Mouse (Mus musculus): Measurements from ENCODE around the gene Gpr146.

Gpr146 gene

GRCm38 (mm10) chr5:139403692-139404260 lies 26.3 kb downstream of the Gpr146 start:
- no peak for DNase-seq

- peak in 1 of 2 experiments; percentile 43 for DNase-seq
Observed at GRCm38 (mm10) chr5:139404801-139405401, 27.4 kb downstream of the Gpr146 start, which contains the start of gene C130050O18Rik. Gene C130050O18Rik (plus strand): TSS chr5:139405280.

GRCm38 (mm10) chr5:139405478-139405877 lies 28.0 kb downstream of the Gpr146 start:
- no peak for DNase-seq

GRCm38 (mm10) chr5:139405953-139406352 lies 28.5 kb downstream of the Gpr146 start:
- DNase-seq: peak in 1 of 2 experiments; percentile 41

- DNase-seq: no peak
Observed at GRCm38 (mm10) chr5:139407121-139407885, 29.8 kb downstream of the Gpr146 start.

GRCm38 (mm10) chr5:139408511-139408910 lies 31.0 kb downstream of the Gpr146 start:
- peak; percentile 47 to 51 for DNase-seq

- DNase-seq: peak; percentile 77 to 79
Observed at GRCm38 (mm10) chr5:139409412-139409811, 31.9 kb downstream of the Gpr146 start.

GRCm38 (mm10) chr5:139410056-139410455 lies 32.6 kb downstream of the Gpr146 start:
- DNase-seq: no peak

- no peak for DNase-seq
Observed at GRCm38 (mm10) chr5:139411117-139411516, 33.6 kb downstream of the Gpr146 start.

- DNase-seq: no peak
Observed at GRCm38 (mm10) chr5:139411665-139412314, 34.3 kb downstream of the Gpr146 start.

GRCm38 (mm10) chr5:139413545-139413944 lies 36.0 kb downstream of the Gpr146 start:
- no peak for DNase-seq

GRCm38 (mm10) chr5:139415001-139415400 lies 37.5 kb downstream of the Gpr146 start:
- DNase-seq: no peak

GRCm38 (mm10) chr5:139416942-139417341 lies 39.4 kb downstream of the Gpr146 start:
- no peak for DNase-seq

GRCm38 (mm10) chr5:139417480-139417879 lies 40.0 kb downstream of the Gpr146 start:
- no peak for DNase-seq

- no peak for DNase-seq
Observed at GRCm38 (mm10) chr5:139418110-139418509, 40.6 kb downstream of the Gpr146 start.

- peak in 1 of 2 experiments; percentile 44 for DNase-seq
Observed at GRCm38 (mm10) chr5:139418633-139419032, 41.1 kb downstream of the Gpr146 start.

- DNase-seq: no peak
Observed at GRCm38 (mm10) chr5:139423026-139423865, 45.7 kb downstream of the Gpr146 start, which contains the start of gene Gper1. Gene Gper1 (plus strand): TSS chr5:139423151.

- no peak for DNase-seq
Observed at GRCm38 (mm10) chr5:139425198-139425597, 47.7 kb downstream of the Gpr146 start.

GRCm38 (mm10) chr5:139427001-139427400 lies 49.5 kb downstream of the Gpr146 start:
- DNase-seq: no peak

- DNase-seq: peak in 1 of 2 experiments; percentile 63
Observed at GRCm38 (mm10) chr5:139427989-139428388, 50.5 kb downstream of the Gpr146 start.

GRCm38 (mm10) chr5:139429818-139430341 lies 52.4 kb downstream of the Gpr146 start:
- DNase-seq: no peak

GRCm38 (mm10) chr5:139432333-139432732 lies 54.8 kb downstream of the Gpr146 start:
- DNase-seq: no peak
